Mouse (Mus musculus) CH12F3 (cell line): ENCODE measurements around the gene Ppfibp1.

Experiments
- in situ Hi-C: fragments of 300-500 bp; cut with MboI; formaldehyde crosslinking; loops from 2 replicates; pipeline ENCODE4 v1.14.3; 2020; ENCODE audit warnings: low sequenced_read_pairs

Gene Ppfibp1

GRCm38 (mm10) chr6:146912835-146913488 lies 24.7 kb downstream of the Ppfibp1 start:
- in situ Hi-C loops, result no loop called here

GRCm38 (mm10) chr6:146913489-146914198 lies 25.4 kb downstream of the Ppfibp1 start:
- in situ Hi-C loops, result no loop called here

DNA sequence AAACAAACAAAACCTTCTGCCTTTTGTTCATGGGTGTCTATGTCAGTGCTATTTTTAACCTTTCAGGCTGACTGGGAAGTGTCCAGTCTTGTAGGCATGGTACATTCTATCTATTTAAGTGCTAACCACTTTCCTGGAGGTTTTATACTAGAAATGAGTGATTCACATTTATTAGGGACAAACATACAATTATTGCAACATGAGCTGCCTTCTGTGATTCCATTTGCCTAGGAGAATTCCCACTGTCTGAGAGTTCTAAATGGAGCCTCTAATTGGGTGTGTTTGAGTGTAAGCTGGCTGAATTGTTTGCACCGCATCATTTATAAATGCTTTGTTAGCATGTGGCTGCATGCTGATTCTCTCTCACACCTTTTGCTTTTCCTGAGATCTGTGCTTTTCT lies 27.5 kb downstream of the Ppfibp1 start:
- in situ Hi-C loops, result no loop called here

GRCm38 (mm10) chr6:146917396-146917795 lies 29.1 kb downstream of the Ppfibp1 start:
- in situ Hi-C loops, result no loop called here

DNA sequence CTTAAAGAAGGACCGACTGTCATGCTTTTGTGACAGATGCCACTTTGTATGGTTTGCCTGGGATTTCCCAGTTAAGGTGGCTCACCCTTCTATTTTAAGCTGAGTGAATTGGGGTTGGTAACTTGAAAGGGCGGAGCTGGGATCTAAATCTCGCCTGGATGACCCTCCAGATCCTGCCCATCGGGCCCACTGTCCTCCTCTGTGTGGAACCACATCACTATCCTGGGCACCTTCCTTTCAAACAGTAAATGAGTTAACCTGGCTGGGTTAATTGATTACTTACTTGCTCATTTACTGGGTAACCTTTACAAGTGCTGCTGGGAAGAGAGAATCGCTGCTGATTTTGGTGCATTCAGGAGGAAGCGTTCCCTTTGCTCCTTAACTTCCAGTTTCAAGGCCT lies 30.1 kb downstream of the Ppfibp1 start:
- in situ Hi-C loops, result no loop called here

GRCm38 (mm10) chr6:146926415-146926980 lies 38.2 kb downstream of the Ppfibp1 start:
- in situ Hi-C loops, result no loop called here

DNA sequence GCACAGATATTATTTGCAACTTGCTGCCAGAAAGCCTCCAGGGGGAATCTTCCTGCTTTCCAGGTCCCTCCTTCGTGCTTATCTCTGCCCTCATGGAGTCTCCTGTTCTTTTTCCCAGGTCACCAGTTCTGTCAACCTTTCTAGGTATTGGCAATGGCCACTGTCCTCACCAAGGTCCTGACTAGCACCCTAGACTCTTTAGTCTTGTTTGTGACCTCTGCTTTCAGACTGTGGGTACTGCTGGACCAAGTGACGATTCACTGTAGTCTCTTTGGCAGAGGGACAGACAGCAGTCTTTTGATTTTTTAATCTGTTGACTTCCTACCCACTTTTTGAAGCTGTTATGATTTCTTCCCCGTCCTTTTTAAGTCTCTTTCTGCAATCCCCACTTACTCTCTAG lies 39.8 kb downstream of the Ppfibp1 start:
- in situ Hi-C loops, result no loop called here

- in situ Hi-C loops, result no loop called here
Measured at GRCm38 (mm10) chr6:146929031-146929430, 40.7 kb downstream of the Ppfibp1 start.

GRCm38 (mm10) chr6:146933123-146933522 lies 44.8 kb downstream of the Ppfibp1 start:
- in situ Hi-C loops, result no loop called here

GRCm38 (mm10) chr6:146935957-146936356 lies 47.7 kb downstream of the Ppfibp1 start:
- in situ Hi-C loops, result no loop called here

GRCm38 (mm10) chr6:146939026-146939425 lies 50.7 kb downstream of the Ppfibp1 start:
- in situ Hi-C loops, result no loop called here

DNA sequence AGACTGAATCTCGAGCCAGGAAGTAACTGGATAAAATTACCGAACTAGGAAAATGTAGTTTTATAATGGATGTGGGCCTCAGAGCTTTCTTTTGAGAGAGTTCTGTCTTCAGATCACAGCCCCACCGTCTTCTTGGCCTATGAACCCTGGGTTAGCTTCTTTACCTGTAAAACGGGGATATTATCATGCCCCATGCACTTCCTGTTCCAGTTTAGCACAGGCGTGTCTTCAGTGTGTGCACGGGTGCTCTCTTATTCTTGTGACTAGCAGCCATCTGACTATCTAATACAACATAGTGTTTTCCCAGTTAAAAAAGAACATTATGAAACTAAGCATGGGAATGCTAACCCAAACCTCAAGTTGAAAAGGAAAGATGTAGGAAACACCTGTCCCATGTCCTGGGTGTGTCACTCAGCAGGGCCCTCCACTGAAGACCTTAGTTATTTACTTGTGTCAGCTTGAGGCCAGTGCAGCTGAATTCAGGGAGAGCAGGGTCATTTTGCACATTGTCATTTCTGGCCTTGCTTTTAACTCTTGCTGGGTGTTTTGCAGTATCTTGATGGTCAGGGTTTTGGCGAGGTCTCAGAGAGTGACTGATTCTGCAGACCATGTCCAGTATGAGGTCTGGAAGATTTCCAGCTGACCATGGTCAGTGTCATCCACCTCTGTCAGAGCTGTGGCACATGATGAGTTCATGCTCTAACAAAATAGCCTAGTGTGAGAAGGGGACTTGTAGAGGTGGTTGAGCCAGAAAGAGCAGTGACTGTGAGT lies 53.4 kb downstream of the Ppfibp1 start:
- in situ Hi-C loops, result no loop called here

- in situ Hi-C loops, result no loop called here
Measured at GRCm38 (mm10) chr6:146944009-146944408, 55.7 kb downstream of the Ppfibp1 start.

DNA sequence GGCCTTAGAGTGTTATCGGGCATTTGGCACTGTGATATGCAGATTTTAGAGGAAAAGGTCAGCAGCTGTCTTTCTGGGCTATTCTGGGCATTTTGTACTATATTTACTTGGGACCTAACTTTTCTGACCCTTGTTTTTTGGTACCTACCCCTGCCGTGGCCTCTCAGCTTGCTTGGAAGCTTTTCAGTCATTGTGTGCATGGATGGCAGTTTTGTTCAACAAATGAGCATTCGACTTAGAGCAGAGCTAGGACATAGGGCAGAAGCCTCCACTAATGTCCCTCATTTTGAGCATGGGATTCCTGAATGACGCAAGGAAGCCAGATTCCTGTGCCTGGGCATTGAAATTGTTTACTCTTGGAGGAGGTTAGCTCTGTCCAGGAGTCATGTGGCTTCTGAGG lies 56.5 kb downstream of the Ppfibp1 start:
- in situ Hi-C loops, result no loop called here

- in situ Hi-C loops, result no loop called here
Measured at GRCm38 (mm10) chr6:146946327-146947029, 58.2 kb downstream of the Ppfibp1 start.

DNA sequence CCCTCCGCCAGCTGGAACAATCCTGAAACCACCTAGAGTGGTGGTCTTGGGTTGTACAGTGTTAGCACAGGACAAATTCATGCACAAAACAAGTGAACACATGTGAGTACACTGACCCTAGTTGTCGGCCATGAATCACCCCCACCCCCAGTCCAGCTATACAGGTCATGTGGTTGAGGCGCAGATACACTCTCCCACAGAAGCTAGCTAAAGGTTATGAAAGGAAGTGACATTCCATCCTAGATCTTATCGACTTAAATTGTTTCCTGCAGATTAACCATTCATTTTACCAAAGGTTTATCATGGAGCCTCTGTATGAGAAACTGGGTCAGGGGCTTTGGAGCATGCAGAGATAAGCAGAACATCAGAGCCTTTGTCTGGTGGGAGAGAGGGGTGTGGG lies 58.9 kb downstream of the Ppfibp1 start:
- in situ Hi-C loops, result no loop called here

DNA sequence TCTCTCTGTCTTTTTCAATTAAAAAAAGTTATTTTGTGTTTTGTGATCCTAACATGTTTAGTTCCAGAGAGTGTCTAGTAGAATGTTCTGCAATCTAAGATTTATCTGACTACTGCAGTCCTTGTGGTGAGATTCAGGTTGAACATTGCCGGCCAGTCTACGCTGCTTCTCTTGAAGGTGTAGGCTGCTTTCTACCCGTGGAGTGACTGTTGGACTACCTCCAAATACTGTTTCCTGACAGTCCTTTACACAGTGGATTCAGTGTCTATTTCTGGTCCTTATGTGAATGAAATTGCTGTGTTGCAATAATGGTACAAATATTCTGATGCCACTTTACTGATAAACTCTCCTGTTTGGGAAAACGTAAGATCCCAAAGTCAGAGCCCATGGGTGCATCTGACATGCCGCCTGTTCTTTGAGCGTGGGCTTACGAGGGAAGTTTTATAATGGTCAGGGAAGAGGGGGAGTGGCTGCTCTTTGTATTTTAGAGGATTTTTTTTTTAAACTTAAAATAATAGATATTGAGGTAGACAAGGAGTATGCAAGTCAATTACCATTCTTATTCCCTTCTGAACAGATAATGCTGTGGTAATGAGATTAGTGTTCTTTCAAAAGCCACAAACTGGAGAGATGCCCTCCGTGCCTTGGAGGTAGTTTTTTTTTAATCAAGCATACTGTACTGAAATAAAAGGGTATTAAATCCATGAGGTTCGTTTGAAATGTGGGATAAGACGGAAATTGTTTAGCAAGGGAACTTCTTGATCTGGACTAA lies 61.6 kb downstream of the Ppfibp1 start:
- in situ Hi-C loops, result no loop called here

DNA sequence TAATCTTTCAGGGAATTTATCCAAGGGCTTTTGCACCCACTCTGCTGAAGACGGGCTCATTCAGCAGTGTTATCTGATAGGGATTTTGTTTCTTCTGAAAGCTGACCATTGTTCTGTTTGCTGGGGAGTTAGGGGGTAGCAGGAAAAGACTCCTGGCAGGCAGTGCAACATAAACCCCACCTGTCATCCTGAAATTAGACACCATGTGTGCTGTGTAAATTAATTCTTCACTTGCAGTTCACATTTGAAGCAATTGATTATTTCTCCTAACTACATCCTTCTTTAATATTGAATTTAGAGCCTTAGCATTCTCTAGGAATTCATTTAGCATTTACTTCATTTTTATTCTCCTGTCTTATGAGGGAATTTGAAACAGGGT lies 62.2 kb downstream of the Ppfibp1 start:
- in situ Hi-C loops, result no loop called here

DNA sequence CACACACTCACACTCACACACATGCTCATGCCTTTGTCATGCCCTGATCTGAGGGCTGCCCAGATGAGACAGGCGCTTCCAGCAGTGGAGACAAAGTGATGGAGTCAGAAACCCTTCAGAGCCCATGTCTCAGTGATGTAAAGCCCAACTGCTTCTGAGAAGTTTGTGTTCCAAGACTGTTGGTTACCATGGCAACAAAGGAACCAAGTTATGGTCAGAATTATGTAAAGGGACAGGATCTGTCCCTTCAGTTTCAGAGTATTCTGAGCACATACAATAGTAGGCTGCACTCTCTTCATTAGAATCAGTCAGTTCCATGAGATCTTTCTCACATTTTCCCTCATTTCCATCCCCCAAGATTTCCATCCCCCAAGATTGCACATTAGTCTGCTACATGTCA lies 66.0 kb downstream of the Ppfibp1 start, which contains the start of gene 1700034J05Rik:
Gene 1700034J05Rik (minus strand): TSS at position 165 of the 400 bp plus-strand sequence.
- in situ Hi-C loops, result no loop called here

- in situ Hi-C loops, result no loop called here
Measured at GRCm38 (mm10) chr6:146955475-146955874, 67.2 kb downstream of the Ppfibp1 start.
